Mouse (Mus musculus): ENCODE results near the gene Ctso.

Ctso gene

DNA sequence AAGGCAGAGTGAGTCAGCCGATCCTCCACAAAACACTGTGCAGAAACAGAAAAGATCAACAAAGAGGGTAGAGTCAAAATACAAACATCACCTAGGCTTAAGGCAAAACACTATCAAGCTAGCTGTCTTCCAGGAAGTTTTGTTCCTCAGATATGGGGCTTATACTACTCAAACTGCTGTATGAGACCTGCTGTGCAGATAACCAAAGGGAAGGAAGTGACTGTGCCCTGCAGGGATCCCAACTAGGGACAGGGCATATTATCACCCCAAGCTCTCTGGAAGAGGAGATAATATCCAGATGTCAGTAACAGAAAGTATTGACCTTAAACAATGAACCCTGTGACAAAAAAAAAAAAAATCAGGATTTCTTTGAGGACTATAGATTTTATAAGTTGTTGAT is 16.6 kb downstream of the Ctso start:
- no peak for DNase-seq (ENCODE audit: low read depth in 2 of 2, low spot score in 2 of 2)

GRCm38 (mm10) chr3:81951785-81952184 is 19.4 kb downstream of the Ctso start:
- no peak for DNase-seq (ENCODE audit: low read depth in 2 of 2, low spot score in 2 of 2)

- DNase-seq (ENCODE audit: low read depth in 2 of 2, low spot score in 2 of 2): no peak
These were observed 25.1 kb downstream of the Ctso start for GRCm38 (mm10) chr3:81957484-81957883.

DNA sequence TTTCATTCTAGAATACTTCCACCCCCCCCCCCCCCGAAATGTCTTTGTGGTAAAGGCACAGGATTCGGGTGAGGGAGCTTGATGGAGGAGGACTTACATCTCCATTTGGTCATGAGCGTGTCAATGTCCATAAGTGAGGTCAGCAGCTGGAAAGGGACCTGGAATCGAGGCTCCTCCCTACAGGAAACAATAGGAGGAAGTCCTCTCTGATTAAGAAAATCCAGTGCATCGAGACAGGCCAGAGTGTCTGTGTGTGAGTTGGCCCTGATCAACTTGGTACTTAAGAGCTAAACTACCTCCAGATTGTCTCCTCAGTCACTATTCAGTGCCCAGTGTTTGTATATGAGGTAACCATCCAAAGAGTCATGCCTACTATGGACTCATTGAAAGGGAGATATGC is 28.9 kb downstream of the Ctso start:
- no peak for DNase-seq (ENCODE audit: low read depth in 2 of 2, low spot score in 2 of 2)

DNA sequence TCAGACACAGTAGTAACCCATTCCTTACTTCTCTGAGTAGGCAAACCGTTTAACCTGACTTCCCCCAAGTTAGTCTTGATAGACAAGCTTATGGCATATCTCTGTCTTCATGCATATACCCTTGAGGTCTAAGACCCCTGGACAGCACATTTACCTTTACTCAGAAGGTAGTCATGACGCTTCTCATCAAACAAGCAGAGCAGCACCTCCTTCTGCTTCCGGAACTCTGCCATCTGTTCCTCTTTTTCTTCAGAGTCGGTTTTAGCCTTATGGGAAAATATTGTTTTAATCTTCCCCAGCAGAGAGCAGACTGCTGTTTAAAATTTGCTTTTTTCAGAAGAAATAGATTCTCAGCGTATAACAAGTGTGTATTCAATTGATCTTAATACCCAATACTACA is 31.4 kb downstream of the Ctso start:
- DNase-seq (ENCODE audit: low read depth in 2 of 2, low spot score in 2 of 2): no peak

DNA sequence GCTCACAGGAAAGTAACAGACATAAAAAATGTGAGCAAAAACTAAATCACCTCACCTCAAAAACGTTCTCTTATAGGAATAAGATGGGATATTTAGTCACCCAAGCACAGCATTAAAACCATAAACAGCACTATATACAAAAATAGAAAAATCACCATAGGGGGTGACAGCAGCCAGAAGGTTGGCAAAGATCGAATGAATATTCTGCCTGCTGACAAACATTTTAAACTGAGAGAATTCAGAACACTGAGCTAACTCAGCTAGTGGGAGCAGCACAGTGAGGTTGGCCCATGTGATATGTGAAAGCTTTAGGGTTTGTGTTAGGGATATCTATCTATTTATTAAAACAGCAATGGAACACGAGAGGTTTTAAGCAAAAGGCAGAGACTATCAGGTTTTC is 32.2 kb downstream of the Ctso start:
- DNase-seq (ENCODE audit: low read depth in 2 of 2, low spot score in 2 of 2): no peak

DNA sequence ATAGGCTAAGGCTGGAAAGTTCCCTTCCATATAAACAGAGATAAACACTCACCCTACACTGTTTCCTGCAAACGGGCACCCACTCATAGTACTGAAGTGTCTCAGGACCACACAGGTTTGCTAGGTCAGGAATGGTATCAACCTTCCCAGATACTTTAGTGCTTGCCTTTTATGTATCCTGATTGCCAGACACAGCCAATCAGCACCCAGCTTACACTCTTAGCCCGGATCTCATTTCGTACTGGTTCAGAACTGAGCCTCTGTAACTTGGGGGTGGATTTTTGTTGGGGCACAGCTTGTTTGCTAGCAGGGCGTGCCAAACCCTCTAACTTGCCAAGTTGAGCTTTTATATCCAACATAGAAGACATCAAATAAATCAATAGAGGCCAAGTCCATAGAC is 43.2 kb downstream of the Ctso start:
- no peak for DNase-seq (ENCODE audit: low read depth in 2 of 2, low spot score in 2 of 2)

DNA sequence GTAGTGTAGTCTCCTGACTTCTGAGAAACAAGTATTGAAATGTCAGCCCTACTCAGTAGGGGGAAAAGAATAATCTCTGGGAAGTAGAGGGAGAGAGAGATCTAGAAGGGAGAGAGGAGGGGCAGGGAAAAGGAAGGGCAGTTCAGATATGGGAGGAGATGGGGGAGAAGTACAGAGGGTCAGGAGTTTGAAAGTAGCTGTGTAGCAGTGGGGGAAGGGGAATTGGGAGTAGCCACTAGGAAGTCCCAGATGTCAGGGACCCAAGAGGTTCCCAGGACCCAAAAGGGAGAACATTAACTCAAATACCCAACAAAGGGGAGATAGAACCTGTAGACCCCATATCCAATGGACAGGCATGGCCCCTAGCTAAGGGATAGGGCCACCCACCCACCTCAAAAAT is 43.7 kb downstream of the Ctso start, which contains the start of gene Tdo2:
Gene Tdo2, minus strand, starts transcription at position 101 of the 400 bp plus-strand sequence.
- DNase-seq (ENCODE audit: low read depth in 2 of 2, low spot score in 2 of 2): no peak

GRCm38 (mm10) chr3:81981576-81981975 is 49.2 kb downstream of the Ctso start:
- DNase-seq (ENCODE audit: low read depth in 2 of 2, low spot score in 2 of 2): no peak

DNA sequence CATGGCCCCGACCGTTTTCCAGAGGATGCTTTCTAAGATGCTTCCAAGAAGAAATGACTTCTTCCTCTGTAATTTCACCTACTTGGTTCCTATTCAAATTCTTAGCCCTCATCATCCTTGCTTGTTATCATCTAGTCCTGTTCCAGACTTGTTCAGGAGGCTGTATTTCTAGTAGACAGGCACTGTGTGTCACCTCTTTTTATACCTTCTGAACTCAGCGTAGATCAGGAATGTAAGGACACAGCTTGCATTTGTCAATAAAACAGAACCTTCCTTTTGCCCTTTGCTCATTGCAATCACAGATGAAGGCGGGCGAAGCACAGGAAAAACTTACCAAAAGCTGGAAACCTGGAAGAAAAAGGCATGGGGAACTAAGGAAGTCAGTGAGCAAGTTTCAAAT is 49.6 kb downstream of the Ctso start, which contains the start of gene Asic5:
Gene Asic5, plus strand, starts transcription at position 301 of the 400 bp plus-strand sequence.
- DNase-seq (ENCODE audit: low read depth in 2 of 2, low spot score in 2 of 2): no peak

GRCm38 (mm10) chr3:81983120-81983895 is 50.9 kb downstream of the Ctso start:
- DNase-seq (ENCODE audit: low read depth in 2 of 2, low spot score in 2 of 2): no peak

GRCm38 (mm10) chr3:81985100-81985499 is 52.7 kb downstream of the Ctso start:
- DNase-seq (ENCODE audit: low read depth in 2 of 2, low spot score in 2 of 2): no peak

GRCm38 (mm10) chr3:81986103-81986502 is 53.7 kb downstream of the Ctso start:
- DNase-seq (ENCODE audit: low read depth in 2 of 2, low spot score in 2 of 2): no peak

GRCm38 (mm10) chr3:81987628-81988027 is 55.2 kb downstream of the Ctso start:
- no peak for DNase-seq (ENCODE audit: low read depth in 2 of 2, low spot score in 2 of 2)

DNA sequence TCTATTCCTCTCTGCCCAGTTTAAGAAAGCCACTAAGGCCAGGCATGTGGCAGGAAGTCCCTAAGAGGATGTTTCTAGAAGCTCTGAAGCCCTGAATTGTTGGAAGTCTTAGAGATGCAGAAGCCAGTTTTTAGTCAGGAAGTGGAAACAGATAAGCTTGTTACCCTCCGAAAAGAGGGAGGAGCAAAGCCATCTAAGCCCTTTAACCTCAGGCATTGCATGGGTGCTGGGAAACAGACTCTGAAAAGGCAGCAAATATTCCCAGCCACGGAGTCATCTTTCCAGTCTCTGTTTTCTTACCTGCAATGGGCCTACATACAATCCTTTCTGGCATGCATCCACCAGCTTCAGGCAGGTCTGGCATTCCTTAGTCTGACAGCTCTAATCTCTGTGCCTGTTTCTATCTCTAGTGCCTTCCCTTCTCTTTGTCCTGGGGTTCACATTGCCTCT is 57.3 kb downstream of the Ctso start:
- DNase-seq (ENCODE audit: low read depth in 2 of 2, low spot score in 2 of 2): no peak

DNA sequence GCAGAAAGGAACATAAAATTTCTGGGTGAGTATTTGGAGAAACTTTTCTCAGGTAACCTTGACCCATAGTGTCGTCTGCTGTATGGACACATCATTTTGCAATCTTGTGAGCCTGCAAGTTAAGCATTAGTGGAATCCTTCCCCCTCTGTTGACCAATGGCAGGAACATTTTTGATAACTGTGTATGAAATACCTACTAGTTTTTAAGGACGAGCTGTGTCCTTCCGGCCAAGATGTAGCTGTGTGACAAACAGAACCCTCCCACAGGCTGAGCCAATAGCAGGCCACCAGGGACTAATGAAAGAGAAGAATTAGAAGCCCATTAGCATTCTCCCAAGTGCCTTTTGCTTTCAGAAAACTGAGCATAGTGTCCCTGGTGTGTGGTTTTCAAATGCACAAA is 58.1 kb downstream of the Ctso start:
- DNase-seq (ENCODE audit: low read depth in 2 of 2, low spot score in 2 of 2): no peak

DNA sequence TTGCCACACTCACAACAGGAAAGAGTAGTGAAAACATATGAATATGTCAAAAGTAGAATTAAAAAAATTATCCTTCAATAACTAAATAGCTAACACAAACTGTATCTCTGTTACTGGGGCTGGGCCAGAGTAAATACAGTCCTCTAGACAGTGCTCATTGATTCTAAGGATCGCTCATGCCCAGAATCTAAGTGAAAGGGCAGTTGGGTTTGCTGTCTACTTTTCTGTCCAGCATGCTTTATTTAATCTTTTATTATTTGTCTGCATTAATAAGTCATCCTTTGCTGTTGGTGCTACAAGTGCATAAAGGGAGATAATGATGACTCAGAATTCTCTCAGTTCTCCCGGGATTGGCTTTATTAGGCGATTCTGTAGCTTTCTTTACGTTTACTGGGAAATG is 63.0 kb downstream of the Ctso start:
- no peak for DNase-seq (ENCODE audit: low read depth in 2 of 2, low spot score in 2 of 2)

DNA sequence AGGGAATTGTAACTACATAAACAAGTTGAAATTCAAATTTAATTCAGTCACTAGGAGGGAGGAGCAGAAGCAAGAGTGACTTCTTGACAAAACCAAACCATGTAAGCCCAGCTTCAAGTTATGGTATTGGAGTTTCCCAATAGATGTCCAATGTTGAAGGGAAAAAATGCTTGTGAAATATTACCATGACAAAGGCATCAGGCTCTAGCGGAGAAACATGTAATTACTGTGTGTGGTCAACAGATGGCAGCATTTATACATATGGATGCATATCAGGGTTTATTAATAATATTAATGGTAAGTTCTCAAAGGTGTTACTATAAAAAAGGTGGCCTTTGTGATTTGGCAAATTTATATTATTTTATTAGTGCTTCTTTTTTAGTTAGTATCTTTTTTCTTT is 63.6 kb downstream of the Ctso start:
- peak in 1 of 2 experiments; percentile 11 for DNase-seq (ENCODE audit: low read depth in 2 of 2, low spot score in 2 of 2)
